Mouse (Mus musculus): Measurements from ENCODE around the gene Agk.
A peak's percentile ranks its signal among the peaks of the same experiment; 100 is the strongest.

Gene Agk

DNA sequence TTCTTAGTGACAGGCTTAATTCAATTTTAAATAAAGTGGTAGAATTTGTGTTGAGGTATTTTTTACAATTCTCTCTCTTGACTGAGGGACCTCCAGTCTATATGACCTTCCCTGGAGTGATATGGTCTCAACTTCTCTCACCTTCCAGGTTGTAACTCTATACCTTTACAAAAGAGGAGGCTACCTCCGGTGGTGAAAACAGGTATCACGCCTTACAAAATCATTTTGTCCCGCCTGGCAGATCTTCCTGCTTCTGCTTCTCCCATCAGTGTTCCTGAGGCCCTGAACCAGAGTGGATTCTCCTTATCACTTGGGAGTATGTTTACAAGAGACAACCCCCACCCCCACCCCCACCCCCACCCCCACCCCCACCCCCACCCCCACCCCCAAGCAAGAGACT, 116.8 kb downstream of the Agk start:
- DNase-seq (ENCODE audit: low read depth, low spot score), result peak; percentile 50
- Histone ChIP-seq H3K27me3 (ENCODE audit: control insufficient read depth, insufficient read depth, low read length, poor library complexity, severe bottlenecking) (no peaks in the 10 kb centered on the region), H3K36me3 (ENCODE audit: control insufficient read depth, insufficient read depth, low read length, poor library complexity, severe bottlenecking) (no peaks in the 10 kb centered on the region)

DNA sequence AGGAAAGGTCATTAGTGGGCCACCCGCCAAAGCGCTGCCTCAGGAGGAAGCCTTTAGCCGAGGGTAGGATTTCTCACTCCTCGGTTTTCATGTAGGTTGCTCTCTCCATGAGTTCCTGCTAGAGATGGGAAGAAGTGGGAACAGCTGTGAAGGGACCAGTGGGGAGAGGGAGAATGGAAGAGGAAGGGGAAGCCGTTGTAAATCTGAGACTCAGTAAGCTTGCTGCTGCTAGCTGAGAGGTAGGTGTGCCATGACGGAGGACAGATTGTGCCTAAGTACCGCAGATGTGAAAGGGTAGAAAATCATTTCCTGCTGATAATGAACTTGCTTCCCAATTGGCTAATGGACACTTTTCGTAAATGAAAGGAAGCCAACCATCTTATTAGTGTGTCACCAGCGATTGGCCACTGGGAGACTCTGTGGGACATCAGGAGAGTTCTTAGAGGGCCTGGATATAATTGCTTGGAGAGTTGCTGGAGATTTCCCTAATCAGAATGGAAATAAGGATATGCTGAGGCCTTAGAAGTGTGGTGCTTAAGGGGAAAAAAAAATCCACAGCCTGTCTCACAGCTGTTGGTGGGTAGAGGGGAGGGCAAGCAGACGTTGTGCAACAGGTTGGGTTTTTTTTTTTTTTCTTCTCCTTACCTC, 118.4 kb downstream of the Agk start:
- no peak for DNase-seq (ENCODE audit: low read depth, low spot score)
- no peaks in the 10 kb centered on the region for H3K27me3 ChIP-seq (ENCODE audit: control insufficient read depth, insufficient read depth, low read length, poor library complexity, severe bottlenecking)
- no peaks in the 10 kb centered on the region for H3K36me3 ChIP-seq (ENCODE audit: control insufficient read depth, insufficient read depth, low read length, poor library complexity, severe bottlenecking)
